Comparison of ENCODE assay signal across 13 mouse cellular contexts in the genomic region with DNA sequence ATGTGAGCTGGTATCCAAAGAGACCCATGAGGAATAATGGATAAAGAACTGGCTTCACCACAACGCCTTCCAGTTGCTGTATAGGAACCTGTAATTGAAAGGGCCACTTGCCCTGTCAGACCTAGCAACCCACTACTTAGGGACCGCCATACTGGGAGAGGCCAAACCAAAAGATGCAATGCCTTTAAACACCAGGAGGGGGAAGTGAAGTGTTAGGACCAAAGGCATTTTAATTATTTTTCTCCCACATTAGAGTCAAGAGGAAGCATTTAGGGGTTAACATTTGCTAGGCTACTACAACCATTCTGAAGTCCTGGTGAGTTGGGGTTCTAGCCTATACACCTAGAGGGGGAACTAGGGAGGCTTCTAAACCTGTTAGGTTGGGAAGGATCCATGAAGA. TPM values are rescaled to one million over a fixed set of nuclear protein-coding genes. Genes with fewer than 3 reads are reported as not detected.
DNase-seq lines count a peak whose midpoint lies in the region; ATAC-seq and TF ChIP-seq lines count a peak whose summit lies in the region.
"Had no signal": no experiment of that assay in that cellular context is flagged by ENCODE, and none has a peak within 500 bp of the region (broad histone marks: within the 10 kb centered on the region; RNA-seq: fewer than 3 reads in every experiment).

No protein-coding gene starts in this region.

- H3K4me2 ChIP-seq in lung, embryonic 14.5 days: no peak overlapping the region
- H3K4me2 ChIP-seq in myocyte (ENCODE audit: low read depth): peak overlapping the region; percentile 77
- H3K4me2 ChIP-seq: limb, embryonic 12.5 days; neural tube, embryonic 12.5 days had no signal

- no peak for ATAC-seq in CD4-positive, CD25-positive, alpha-beta regulatory T cell, adult 4 months
- ATAC-seq in lung, embryonic 14.5 days (ENCODE audit: insufficient read depth): no peak
- ATAC-seq: hindbrain, embryonic 16.5 days had no signal

- no peaks in the 10 kb centered on the region for H3K36me3 ChIP-seq in lung, embryonic 14.5 days (ENCODE audit: insufficient read depth)
- no peaks in the 10 kb centered on the region for H3K36me3 ChIP-seq in myocyte (ENCODE audit: control insufficient read depth, insufficient read depth)
- H3K36me3 ChIP-seq: limb, embryonic 12.5 days; neural tube, embryonic 12.5 days had no signal

- H3K9me3 ChIP-seq in lung, embryonic 14.5 days (ENCODE audit: low read depth, low read length): no peaks in the 10 kb centered on the region
- H3K9me3 ChIP-seq: limb, embryonic 12.5 days; neural tube, embryonic 12.5 days had no signal

- 79% methylated on average over 2 of the region's 2 CpGs for WGBS in lung, embryonic 14.5 days

- peak overlapping the region; percentile 87; the same call in 1 of the 2 replicates for H3K27ac ChIP-seq in lung, embryonic 14.5 days (ENCODE audit: low read depth)
- H3K27ac ChIP-seq: gastrocnemius, adult 2 months; limb, embryonic 12.5 days; neural tube, embryonic 12.5 days had no signal

- TF ChIP-seq POLR2A in myocyte (IDR thresholded peaks at IDR 0.05; ENCODE audit: insufficient read length, low read depth): no peak

- DNase-seq in CD4-positive, CD25-positive, alpha-beta regulatory T cell, adult 2 months (ENCODE audit: low read depth, low spot score): peak; percentile 59
- DNase-seq in lung, embryonic 14.5 days: peak; percentile 53
- DNase-seq in lung, postnatal 4 days: no peak
- DNase-seq in embryo, embryonic 10.5 days (ENCODE audit: low spot score): peak; percentile 62
- DNase-seq in urinary bladder, postnatal 36 days (ENCODE audit: low spot score in 2 of 2): no peak
- no peak for DNase-seq in urinary bladder, adult 18-20 months (ENCODE audit: low spot score in 2 of 2)
- DNase-seq: spleen, adult 18-20 months had no signal

- peak; percentile 56 for TF ChIP-seq CTCF in lung, embryonic 14.5 days (IDR thresholded peaks at IDR 0.05; ENCODE audit: low read depth)

- peaks cover 41% of the 10 kb centered on the region for H3K4me1 ChIP-seq in lung, embryonic 14.5 days (ENCODE audit: insufficient read depth)

- H3ac ChIP-seq in myocyte (ENCODE audit: control insufficient read depth, insufficient read length): no peak overlapping the region

- no peak overlapping the region for H3K9ac ChIP-seq in lung, embryonic 14.5 days
- H3K9ac ChIP-seq: limb, embryonic 12.5 days; neural tube, embryonic 12.5 days had no signal

- H3K79me2 ChIP-seq in myocyte (ENCODE audit: control insufficient read depth, insufficient read depth): no peaks in the 10 kb centered on the region

- H3K4me3 ChIP-seq in lung, embryonic 14.5 days (ENCODE audit: low read depth, low read length): no peak overlapping the region
- no peak overlapping the region for H3K4me3 ChIP-seq in myocyte
- H3K4me3 ChIP-seq: gastrocnemius, adult 2 months; limb, embryonic 12.5 days; neural tube, embryonic 12.5 days had no signal

- no peaks in the 10 kb centered on the region for H3K27me3 ChIP-seq in lung, embryonic 14.5 days (ENCODE audit: insufficient read depth, low read length)
- H3K27me3 ChIP-seq in myocyte (ENCODE audit: control insufficient read depth, insufficient read depth, insufficient read length): no peaks in the 10 kb centered on the region
- H3K27me3 ChIP-seq: limb, embryonic 12.5 days; neural tube, embryonic 12.5 days had no signal

TF ChIP-seq in myocyte, 11 proteins besides CTCF, POLR2A, EP300 and RAD21:
- TF ChIP-seq USF1 (IDR thresholded peaks at IDR 0.05; ENCODE audit: low read depth): no peak
- no peak for TF ChIP-seq MAX (IDR thresholded peaks at IDR 0.05; ENCODE audit: low read depth)
- TF ChIP-seq CEBPB (IDR thresholded peaks at IDR 0.05; ENCODE audit: insufficient read depth, poor library complexity, severe bottlenecking): no peak
- TF ChIP-seq REST (IDR thresholded peaks at IDR 0.05; ENCODE audit: insufficient read depth, insufficient read length): no peak
- no peak for TF ChIP-seq MYOG (IDR thresholded peaks at IDR 0.05; ENCODE audit: control insufficient read depth in 1 of 3, insufficient read depth in 1 of 3, insufficient read length in 2 of 3, low read depth in 2 of 3)
- TF ChIP-seq E2F4 (IDR thresholded peaks at IDR 0.05; ENCODE audit: insufficient read depth): no peak
- TF ChIP-seq MYOD1 (IDR thresholded peaks at IDR 0.05; ENCODE audit: control insufficient read depth in 1 of 3, insufficient read length in 2 of 3, low read depth in 2 of 3): no peak
- no peak for TF ChIP-seq SRF (IDR thresholded peaks at IDR 0.05; ENCODE audit: control insufficient read depth, insufficient read length, low read depth)

RNA-seq across cellular contexts. Expression of a gene that starts 36.0 kb away (rescaled TPM):
- polyA plus RNA-seq in CD4-positive, CD25-positive, alpha-beta regulatory T cell, adult 4 months (2017; shearing (Covaris generic)): not detected
- 0.27 and 0.38 TPM in 2 replicates for polyA plus RNA-seq in lung, embryonic 14.5 days (2014; fragmentation: Nextera tagmentation; extraction: Ambion mirVana)
- polyA plus RNA-seq in myocyte (2012; fragmentation: generic; extraction: Trizol): 5.0 TPM
- polyA plus RNA-seq: hindbrain, embryonic 16.5 days; limb, embryonic 12.5 days; neural tube, embryonic 12.5 days had no signal

Comparison
In these comparisons a context has a peak if more than half of its experiments do, and no peak if none do; other contexts are left out.
1. DNase-seq: peak in CD4-positive, CD25-positive, alpha-beta regulatory T cell, adult 2 months (single experiment), lung, embryonic 14.5 days (single experiment) and embryo, embryonic 10.5 days (single experiment); none in lung, postnatal 4 days (0 of 2), urinary bladder, postnatal 36 days (0 of 2) and urinary bladder, adult 18-20 months (0 of 2).